Mouse (Mus musculus) heart, postnatal 25 days (tissue): ENCODE measurements around the gene Ndufaf2. TPM values are rescaled to one million over a fixed set of nuclear protein-coding genes. Genes with fewer than 3 reads are reported as not detected.

ENCODE experiments used
- DNase-seq: peaks from one replicate; pipeline ENCODE4 v3.0.0; 2022; ENCODE audit warnings: low spot score
- intact Hi-C: fragments of 180-260 bp; cut with DNase I; formaldehyde crosslinking; loops from one replicate; pipeline ENCODE4 v1.15.1; 2025
- total RNA-seq, 2 experiments: library from RNA; stranded (reverse); gene quantifications; 2 replicates each; pipeline ENCODE4 v1.2.3; 2021

Gene Ndufaf2
- total RNA-seq, 2 experiments from 2014 or later: 23.5 to 26.1 TPM

DNA sequence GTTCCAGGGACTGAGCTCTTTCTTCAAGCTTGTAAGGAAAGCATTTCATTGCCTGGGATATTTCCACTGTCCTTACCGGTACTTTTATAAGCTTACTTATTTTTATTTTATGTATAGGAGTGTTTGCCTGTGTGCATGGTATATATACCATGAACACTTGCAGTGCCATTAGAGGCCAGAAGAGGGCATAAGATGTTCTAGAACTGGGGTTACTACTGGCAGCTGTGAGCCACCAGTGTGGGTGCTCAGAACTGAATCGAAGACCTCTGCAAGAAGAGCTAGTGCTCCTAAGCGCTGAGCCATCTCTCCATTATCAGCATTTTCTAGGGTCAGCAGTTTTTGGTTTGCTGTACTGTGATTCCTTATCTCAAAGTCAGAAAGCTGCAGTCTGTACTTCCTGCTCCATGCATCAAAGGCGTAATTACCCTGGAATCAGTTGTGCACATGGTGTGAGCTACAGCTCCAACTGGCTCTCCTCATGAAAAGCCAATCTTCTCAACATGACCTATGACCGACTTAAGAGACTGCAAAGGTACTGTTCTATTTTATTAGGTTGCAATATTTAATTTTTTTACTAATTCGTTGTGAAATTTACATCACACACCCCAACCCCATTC is 175.1 kb downstream of the Ndufaf2 start:
- no peak for DNase-seq
- intact Hi-C loops: no loop called here

- intact Hi-C loops: no loop called here
- no peak for DNase-seq
Measured at GRCm38 (mm10) chr13:107979461-107979860, 179.0 kb downstream of the Ndufaf2 start.

DNA sequence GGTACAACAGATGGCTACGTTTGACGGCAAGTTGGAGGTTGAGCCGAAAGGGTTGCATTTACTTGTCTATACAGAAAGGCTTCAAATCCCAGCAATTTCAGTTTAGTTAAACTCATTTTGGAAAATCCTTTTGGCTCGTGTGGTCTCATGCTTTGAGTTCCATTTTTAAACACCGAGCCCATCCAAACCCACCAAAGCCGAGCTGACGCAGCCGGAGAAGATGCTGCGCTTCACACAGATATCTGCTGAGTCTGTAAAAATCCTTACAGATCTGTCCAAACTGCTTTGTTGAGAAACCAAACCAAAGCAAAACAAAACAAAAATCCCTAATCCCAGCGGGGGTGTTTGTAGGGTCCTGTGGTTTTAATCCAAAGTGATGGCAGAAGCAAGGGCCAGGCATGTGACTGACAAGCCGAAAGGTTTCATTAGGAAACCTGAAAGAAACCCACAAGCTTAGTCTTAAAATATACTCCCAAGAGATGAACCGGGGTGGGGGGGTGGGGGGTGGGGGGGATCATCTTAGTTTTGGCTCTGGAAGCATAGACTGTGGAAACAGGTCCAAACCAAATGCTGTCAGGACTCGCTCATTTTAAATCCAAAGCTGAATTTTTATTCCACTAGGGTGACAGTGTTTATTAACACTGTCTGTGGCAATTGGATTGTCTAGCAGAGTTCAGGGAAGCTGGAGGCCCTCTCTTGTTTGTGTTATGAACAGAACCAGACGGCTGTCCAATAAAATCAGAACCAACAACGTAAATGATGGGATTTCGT is 181.4 kb downstream of the Ndufaf2 start:
- no peak for DNase-seq
- intact Hi-C loops: no loop called here

- intact Hi-C loops: no loop called here
- DNase-seq: no peak
Measured at GRCm38 (mm10) chr13:107972451-107972850, 186.0 kb downstream of the Ndufaf2 start.

- no peak for DNase-seq
- intact Hi-C loops: no loop called here
Measured at GRCm38 (mm10) chr13:107971868-107972267, 186.6 kb downstream of the Ndufaf2 start.

- intact Hi-C loops: no loop called here
- DNase-seq: no peak
Measured at GRCm38 (mm10) chr13:107970422-107971142, 187.8 kb downstream of the Ndufaf2 start.

GRCm38 (mm10) chr13:107969961-107970391 is 188.4 kb downstream of the Ndufaf2 start:
- intact Hi-C loops: no loop called here
- DNase-seq: no peak

- DNase-seq: no peak
- intact Hi-C loops: no loop called here
Measured at GRCm38 (mm10) chr13:107964616-107965015, 193.8 kb downstream of the Ndufaf2 start.

DNA sequence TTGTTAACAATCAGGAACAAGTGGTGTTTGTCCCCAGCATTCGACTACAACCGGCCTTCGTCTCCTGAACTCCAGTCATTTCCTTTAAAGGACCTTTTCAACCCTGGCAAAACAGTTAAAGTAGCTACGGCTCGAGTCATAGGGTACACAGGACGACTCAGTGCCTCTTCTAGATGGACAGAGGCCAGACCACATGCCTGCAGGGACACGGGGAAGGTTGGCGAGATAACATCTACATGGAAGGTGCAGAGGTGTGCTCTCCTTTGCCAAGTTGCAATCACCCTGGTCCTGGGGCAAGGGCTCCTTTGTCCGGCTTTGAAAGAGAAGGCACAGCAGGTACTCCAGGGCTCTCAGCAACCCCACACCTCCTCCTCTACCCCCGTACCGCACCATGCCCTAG is 195.0 kb downstream of the Ndufaf2 start:
- intact Hi-C loops: no loop called here
- no peak for DNase-seq

DNA sequence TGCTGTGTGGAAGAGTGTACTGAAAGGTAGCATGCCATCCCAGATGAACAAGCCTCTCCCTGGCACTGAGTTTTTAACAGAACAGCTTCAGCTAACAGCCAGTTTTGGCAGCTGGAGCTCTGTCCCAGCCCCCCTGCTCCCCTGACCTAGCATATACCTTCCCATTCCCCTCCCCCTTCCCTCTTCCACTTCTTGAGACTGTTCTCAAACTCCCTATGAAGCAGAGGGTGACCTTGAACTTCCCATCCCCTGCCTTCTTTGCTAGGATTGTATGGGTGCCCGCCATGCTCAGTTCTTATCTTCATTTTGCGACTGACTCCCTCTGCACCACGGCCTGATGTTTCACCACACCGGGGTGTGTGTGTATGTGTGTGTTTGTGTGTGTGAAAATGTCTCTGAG is 195.7 kb downstream of the Ndufaf2 start:
- DNase-seq: no peak
- intact Hi-C loops: no loop called here

DNA sequence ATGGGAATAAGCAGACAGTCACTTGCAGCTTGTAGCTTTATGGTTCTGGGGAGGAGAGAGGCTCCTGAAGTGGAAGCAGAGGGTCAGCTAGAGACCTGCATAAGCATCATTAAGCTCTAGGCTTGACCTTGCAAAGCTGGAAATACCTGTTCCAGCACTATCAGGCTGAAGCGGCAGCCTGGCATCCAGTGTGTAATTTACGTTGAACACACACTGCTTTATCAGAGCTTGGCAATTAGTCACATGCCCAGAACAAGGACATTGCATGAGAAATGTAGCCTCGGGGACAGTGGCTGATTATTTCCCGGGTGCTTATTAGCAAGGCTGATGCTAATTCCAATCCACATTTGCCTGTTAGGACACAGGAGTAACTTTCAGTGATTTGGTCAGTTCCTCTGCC is 196.5 kb downstream of the Ndufaf2 start:
- DNase-seq: no peak

GRCm38 (mm10) chr13:107961501-107961900 is 196.9 kb downstream of the Ndufaf2 start:
- intact Hi-C loops: no loop called here

More for the DNA sequence above, 196.5 kb downstream of the Ndufaf2 start:
- intact Hi-C loops: no loop called here

DNA sequence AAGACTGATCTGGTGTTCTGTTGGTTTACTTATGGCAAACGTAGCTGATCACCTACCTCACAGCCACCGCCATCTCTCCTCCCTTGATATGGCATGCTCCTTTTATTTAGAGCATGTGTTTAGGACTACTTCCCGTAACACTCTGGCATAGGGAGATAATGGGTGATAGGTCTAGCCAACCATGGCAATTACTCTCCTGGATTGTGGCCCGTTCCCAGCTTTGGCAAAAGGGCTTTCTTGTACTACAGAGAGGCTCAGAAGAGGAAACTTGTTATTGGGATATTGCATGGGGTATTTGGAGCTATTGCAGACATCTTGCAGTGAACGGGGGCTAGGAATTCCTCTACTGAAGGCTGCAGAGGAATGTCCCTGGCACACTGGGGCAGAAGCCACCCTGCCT is 197.9 kb downstream of the Ndufaf2 start:
- intact Hi-C loops: no loop called here
- no peak for DNase-seq

More at GRCm38 (mm10) chr13:107961501-107961900, 196.9 kb downstream of the Ndufaf2 start:
- DNase-seq: no peak

DNA sequence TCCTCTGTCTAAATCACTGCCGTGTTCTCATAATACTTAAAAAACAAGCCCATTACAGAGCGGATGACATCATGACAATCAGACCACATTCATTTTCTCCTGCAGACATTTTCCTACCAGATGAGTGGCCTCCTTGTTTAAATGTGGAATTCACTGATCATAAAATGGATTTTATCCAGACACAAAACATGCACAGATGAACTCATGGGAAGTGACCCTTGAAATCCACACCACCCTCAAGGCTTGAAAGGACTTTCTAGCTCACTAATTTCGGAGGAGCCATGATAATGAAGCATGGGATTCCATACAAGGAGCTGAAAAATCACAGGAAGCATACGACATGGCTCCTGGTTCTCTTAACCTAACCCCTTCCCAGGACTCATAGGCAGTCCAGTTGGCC is 198.5 kb downstream of the Ndufaf2 start:
- DNase-seq: no peak
- intact Hi-C loops: no loop called here

GRCm38 (mm10) chr13:107956246-107956645 is 202.2 kb downstream of the Ndufaf2 start:
- intact Hi-C loops: no loop called here
- no peak for DNase-seq

GRCm38 (mm10) chr13:107955327-107956110 is 202.9 kb downstream of the Ndufaf2 start:
- no peak for DNase-seq
- intact Hi-C loops: no loop called here

- no peak for DNase-seq
- intact Hi-C loops: no loop called here
Measured at GRCm38 (mm10) chr13:107954445-107955261, 203.8 kb downstream of the Ndufaf2 start.

DNA sequence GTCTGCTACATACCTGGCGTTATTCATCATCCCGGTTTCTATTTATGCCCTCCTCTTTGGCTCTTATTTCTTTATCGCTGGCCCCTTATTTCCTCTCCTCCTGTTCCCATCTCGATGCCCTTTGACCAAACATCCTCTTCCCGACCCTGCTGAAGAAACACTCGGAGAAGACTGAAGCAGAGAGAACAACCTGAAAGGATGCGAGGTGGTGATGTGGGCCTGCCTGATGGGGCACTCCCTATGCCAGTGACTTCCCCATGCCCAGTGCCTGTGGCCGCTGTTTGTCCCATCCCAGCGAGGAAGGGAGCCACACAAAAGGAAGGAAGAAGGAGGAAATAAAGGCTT is 204.4 kb downstream of the Ndufaf2 start:
- intact Hi-C loops: no loop called here
- no peak for DNase-seq
